Mouse (Mus musculus) C2C12 (cell line): Measurements from ENCODE around the gene Phf20. TPM values are rescaled to one million over a fixed set of nuclear protein-coding genes. Genes with fewer than 3 reads are reported as not detected.

Experiments
- H3K27me3 ChIP-seq: one replicate; pipeline ENCODE4 v1.6.1; 2011; ENCODE audit not compliant: control insufficient read depth, insufficient read depth, insufficient read length
- H3K36me3 ChIP-seq: one replicate; pipeline ENCODE4 v1.6.1; 2011; ENCODE audit not compliant: control insufficient read depth, insufficient read depth
- H3K4me3 ChIP-seq: one replicate; pipeline ENCODE4 v1.5.1; 2011; ENCODE audit warnings: mild to moderate bottlenecking, control low read depth; ENCODE audit not compliant: poor library complexity, insufficient read depth, severe bottlenecking
- H3K79me2 ChIP-seq: one replicate; pipeline ENCODE4 v1.6.1; 2011; ENCODE audit not compliant: control insufficient read depth, insufficient read depth
- H3K79me3 ChIP-seq: one replicate; pipeline ENCODE4 v1.6.1; 2011; ENCODE audit warnings: low read depth, control low read depth
- H3ac ChIP-seq: one replicate; pipeline ENCODE3; 2011; ENCODE audit warnings: low read depth; ENCODE audit not compliant: control insufficient read depth, insufficient read length
- CEBPB ChIP-seq: IDR thresholded peaks from one replicate; pipeline ENCODE4 v1.6.1; 2011; ENCODE audit warnings: low read depth, mild to moderate bottlenecking, control low read depth, moderate library complexity
- CTCF ChIP-seq: IDR thresholded peaks from one replicate; pipeline ENCODE4 v1.5.1; 2011; ENCODE audit not compliant: control insufficient read depth, insufficient read depth, insufficient read length
- FOSL1 ChIP-seq: IDR thresholded peaks from one replicate; pipeline ENCODE4 v1.8.0; 2011; ENCODE audit warnings: mild to moderate bottlenecking, low read length; ENCODE audit not compliant: poor library complexity, insufficient read depth, severe bottlenecking
- MAX ChIP-seq: IDR thresholded peaks from one replicate; pipeline ENCODE4 v1.6.1; 2011; ENCODE audit warnings: mild to moderate bottlenecking, control low read depth
- MYOD1 ChIP-seq: IDR thresholded peaks from one replicate; pipeline ENCODE4 v1.6.1; 2011; ENCODE audit warnings: low read depth; ENCODE audit not compliant: control insufficient read depth, insufficient read length
- MYOG ChIP-seq: IDR thresholded peaks from one replicate; pipeline ENCODE4 v1.6.1; 2011; ENCODE audit not compliant: control insufficient read depth, insufficient read length; ENCODE audit errors: extremely low read depth
- USF1 ChIP-seq: IDR thresholded peaks from one replicate; pipeline ENCODE4 v1.6.1; 2011; ENCODE audit warnings: low read depth, mild to moderate bottlenecking, control low read depth, moderate library complexity
- polyA plus RNA-seq: library from polyadenylated mRNA; unstranded; fragments of >200 nt; fragmentation: generic; extraction: Trizol; gene quantifications from one replicate; pipeline ENCODE4 v1.2.1, GENCODE M21; 2012; ENCODE audit warnings: missing spikeins

The Phf20 gene
- polyA plus RNA-seq, 1 experiment = 18.1 TPM

DNA sequence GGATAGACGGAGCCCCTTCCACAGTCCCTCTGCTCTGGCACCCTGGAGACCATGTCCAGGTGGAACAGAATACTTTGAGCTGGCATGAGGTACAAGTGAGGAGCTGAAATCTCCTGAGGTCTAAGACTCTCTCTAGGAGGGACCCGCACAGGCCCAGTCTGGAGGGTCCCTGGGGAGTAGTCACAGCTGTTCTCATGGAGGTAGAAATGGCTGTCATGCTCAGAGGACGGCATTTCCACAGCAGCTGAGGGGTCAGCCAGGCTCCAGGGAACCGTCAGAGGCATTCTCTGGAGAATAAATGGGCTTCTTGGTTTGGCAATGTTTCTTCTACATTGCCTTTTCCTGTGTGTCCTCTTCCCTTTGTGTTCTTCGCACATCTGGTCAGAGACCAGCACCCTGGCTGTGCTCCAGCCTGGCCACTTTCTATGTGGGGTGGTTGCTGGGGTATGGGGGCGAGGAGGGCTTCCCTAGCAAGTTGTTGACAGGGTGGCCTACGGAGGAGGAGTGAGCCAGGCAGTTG lies 135.2 kb downstream of the Phf20 start:
- Histone ChIP-seq H3ac (no peak overlapping the region), H3K27me3 (no peaks in the 10 kb centered on the region), H3K79me3 (no peaks in the 10 kb centered on the region), H3K79me2 (no peaks in the 10 kb centered on the region), H3K4me3 (no peak overlapping the region), H3K36me3 (no peaks in the 10 kb centered on the region)
- TF ChIP-seq MYOD1 (no peak), CTCF (no peak), MYOG (no peak), CEBPB (no peak), MAX (no peak), USF1 (no peak), FOSL1 (no peak)

DNA sequence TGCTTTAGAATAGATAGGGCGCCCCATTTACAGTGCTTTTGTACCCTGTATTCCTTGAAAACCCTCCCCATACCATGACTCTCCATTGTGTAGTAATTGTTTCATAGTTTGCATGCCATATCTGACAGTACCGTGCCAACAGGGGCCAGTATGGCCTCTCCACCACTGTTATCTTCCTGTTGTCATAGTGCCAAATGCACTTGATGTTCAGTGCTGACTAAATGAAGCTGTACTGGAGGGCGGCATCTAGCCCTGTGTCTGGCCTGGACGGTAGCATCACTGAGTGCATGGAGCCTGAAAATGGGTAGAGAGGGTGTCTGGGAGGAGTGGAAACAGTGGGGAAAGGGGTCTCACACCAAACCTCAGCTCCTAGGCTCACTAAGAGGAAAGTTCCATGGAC lies 143.8 kb downstream of the Phf20 start:
- no peaks in the 10 kb centered on the region for H3K79me3 ChIP-seq
- no peak overlapping the region for H3K4me3 ChIP-seq
- TF ChIP-seq USF1 (no peak), MAX (no peak), MYOG (no peak), MYOD1 (no peak), FOSL1 (no peak), CEBPB (no peak), CTCF (no peak)
- H3ac ChIP-seq = no peak overlapping the region
- no peaks in the 10 kb centered on the region for H3K79me2 ChIP-seq
- H3K27me3 ChIP-seq = no peaks in the 10 kb centered on the region
- H3K36me3 ChIP-seq = no peaks in the 10 kb centered on the region

DNA sequence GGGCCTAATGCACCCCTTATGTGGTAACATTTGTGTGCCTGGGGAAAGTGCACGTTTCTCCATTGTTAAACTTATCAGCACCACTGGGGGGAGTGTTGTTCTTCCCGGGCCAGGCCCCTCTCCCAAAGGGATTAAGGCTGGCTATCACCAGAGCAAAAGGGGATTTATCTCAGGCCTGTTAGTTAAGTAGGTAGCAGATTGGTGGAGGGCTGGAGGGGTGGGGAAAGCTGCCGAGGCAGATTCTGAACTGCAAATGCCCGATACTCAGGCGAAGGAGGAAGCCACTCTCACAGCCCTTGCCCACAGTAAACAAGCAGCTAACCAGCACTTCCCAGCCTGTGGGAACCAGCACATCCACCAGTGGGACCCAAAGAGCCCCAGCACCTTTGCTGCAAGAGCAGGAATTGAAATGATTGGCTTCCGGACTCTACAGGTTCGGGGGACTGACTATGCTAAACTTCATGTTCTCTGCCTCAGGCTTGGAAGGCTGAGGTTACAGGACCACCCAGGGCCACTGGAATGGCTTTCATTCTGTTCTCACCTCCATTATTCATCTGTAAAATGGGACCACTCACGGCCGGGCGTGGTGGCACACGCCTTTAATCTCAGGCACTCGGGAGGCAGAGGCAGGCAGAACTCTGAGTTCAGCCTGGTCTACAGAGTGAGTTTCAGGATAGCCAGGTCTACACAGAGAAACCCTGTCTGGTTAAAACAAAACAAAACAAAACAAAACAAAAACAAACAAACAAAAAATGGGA lies 148.7 kb downstream of the Phf20 start:
- H3ac ChIP-seq = peak overlapping the region; percentile 46
- H3K79me2 ChIP-seq = no peaks in the 10 kb centered on the region
- TF ChIP-seq USF1 = no peak
- TF ChIP-seq CTCF = peak; percentile 19
- H3K4me3 ChIP-seq = no peak overlapping the region
- H3K36me3 ChIP-seq = no peaks in the 10 kb centered on the region
- H3K79me3 ChIP-seq = no peaks in the 10 kb centered on the region
- H3K27me3 ChIP-seq = no peaks in the 10 kb centered on the region

- Histone ChIP-seq H3K27me3 (no peaks in the 10 kb centered on the region), H3K36me3 (no peaks in the 10 kb centered on the region), H3K4me3 (no peak overlapping the region), H3K79me2 (no peaks in the 10 kb centered on the region), H3ac (no peak overlapping the region), H3K79me3 (no peaks in the 10 kb centered on the region)
- no peak for TF ChIP-seq MYOG
- no peak for TF ChIP-seq CTCF
- no peak for TF ChIP-seq MYOD1
- TF ChIP-seq MAX = no peak
- TF ChIP-seq USF1 = no peak
- no peak for TF ChIP-seq FOSL1
- no peak for TF ChIP-seq CEBPB
Measured at GRCm38 (mm10) chr2:156348812-156349211, 152.5 kb downstream of the Phf20 start.

DNA sequence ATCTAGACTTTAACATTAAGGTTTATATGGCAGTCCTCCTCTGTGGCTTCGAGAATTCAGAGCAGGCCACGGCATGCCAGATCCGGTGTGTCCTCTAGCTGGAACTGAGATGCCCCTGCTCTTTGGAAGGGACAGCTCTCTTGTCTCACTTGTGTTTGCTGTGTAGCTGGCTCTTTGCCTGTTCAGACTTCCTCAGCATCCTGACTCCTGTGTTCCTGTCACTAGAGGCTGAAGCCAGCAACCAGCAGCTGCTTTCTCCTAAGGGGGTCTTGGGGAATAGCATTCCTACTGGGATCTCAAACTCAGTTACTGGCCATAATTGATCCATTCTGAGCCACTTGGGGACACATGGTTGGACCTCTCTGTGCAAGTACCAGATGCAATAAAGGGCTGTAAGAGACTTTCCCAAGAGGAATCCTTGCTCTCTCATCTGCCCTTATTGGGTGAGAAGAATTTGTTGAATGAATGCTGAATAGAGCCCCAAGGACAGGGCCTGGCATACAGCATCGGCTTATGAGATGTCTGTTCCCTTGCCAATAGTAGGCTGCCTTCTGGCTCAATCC lies 153.1 kb downstream of the Phf20 start:
- H3K79me2 ChIP-seq = no peaks in the 10 kb centered on the region
- no peaks in the 10 kb centered on the region for H3K79me3 ChIP-seq
- no peak for TF ChIP-seq CTCF
- no peak for TF ChIP-seq USF1
- no peak for TF ChIP-seq MAX
- no peak for TF ChIP-seq CEBPB
- TF ChIP-seq FOSL1 = no peak
- no peak for TF ChIP-seq MYOG
- no peak for TF ChIP-seq MYOD1
- no peaks in the 10 kb centered on the region for H3K27me3 ChIP-seq
- H3K4me3 ChIP-seq = no peak overlapping the region
- no peaks in the 10 kb centered on the region for H3K36me3 ChIP-seq
- no peak overlapping the region for H3ac ChIP-seq

DNA sequence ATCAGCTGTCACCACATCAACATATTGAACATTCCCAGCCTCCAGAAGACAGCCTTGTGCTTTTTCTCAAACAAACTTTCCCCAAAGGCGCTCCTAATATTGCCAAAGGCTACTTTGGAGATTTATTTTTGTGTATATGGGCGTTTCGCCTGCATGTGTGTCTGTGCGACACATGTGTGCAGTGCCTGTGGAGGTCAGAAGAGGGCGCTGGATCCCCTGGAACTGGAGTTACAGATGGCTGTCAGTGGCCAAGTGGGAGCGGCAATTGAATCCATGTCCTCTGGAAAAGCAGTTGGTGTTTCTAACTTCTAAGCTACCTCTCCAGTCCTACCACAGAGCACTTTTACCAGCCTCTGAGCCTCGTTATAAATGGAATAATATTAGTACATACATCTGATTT lies 155.0 kb downstream of the Phf20 start:
- Histone ChIP-seq H3K36me3 (no peaks in the 10 kb centered on the region), H3K4me3 (no peak overlapping the region), H3K79me2 (no peaks in the 10 kb centered on the region), H3K79me3 (no peaks in the 10 kb centered on the region), H3ac (no peak overlapping the region), H3K27me3 (no peaks in the 10 kb centered on the region)
- no peak for TF ChIP-seq MYOD1
- no peak for TF ChIP-seq MYOG
- no peak for TF ChIP-seq MAX
- no peak for TF ChIP-seq USF1
- TF ChIP-seq CEBPB = no peak
- TF ChIP-seq CTCF = no peak
- no peak for TF ChIP-seq FOSL1
